Mouse (Mus musculus) layer of hippocampus, adult 11-12 months (tissue): Measurements from ENCODE around the gene Atp2a2.

Experiments used
- DNase-seq: peaks from one replicate; pipeline ENCODE4 v3.0.0; 2022; ENCODE audit warnings: low spot score

Gene Atp2a2

GRCm38 (mm10) chr5:122519043-122519660 is 17.1 kb upstream of the Atp2a2 start:
- no peak for DNase-seq

GRCm38 (mm10) chr5:122518247-122518646 is 16.2 kb upstream of the Atp2a2 start:
- no peak for DNase-seq

DNA sequence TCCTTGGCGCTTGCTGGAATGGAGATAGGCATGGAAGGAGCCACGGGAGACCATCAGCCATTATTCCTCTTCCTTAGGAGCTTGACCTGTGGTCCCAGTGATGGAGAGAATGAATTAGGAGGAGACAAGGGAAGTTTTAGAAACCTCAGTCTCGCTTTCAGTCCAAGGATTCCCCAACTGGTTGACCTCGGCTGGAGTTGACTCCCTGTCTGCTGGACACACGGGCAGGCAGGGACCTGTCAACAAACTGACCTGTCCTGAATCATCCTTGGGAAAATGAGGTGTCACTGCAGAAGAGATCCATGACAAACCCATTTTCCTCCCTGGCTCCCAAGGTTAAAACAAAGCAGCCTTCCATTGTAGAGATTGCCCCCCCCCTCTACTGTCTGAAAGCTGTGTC is 14.9 kb upstream of the Atp2a2 start:
- no peak for DNase-seq

- no peak for DNase-seq
These were observed 14.2 kb upstream of the Atp2a2 start for GRCm38 (mm10) chr5:122516029-122516730.

GRCm38 (mm10) chr5:122514127-122514521 is 12.1 kb upstream of the Atp2a2 start:
- DNase-seq, result no peak

GRCm38 (mm10) chr5:122513421-122514126 is 11.5 kb upstream of the Atp2a2 start:
- no peak for DNase-seq

- no peak for DNase-seq
These were observed 10.0 kb upstream of the Atp2a2 start for GRCm38 (mm10) chr5:122512011-122512410.

GRCm38 (mm10) chr5:122511405-122511804 is 9.4 kb upstream of the Atp2a2 start:
- DNase-seq, result no peak

DNA sequence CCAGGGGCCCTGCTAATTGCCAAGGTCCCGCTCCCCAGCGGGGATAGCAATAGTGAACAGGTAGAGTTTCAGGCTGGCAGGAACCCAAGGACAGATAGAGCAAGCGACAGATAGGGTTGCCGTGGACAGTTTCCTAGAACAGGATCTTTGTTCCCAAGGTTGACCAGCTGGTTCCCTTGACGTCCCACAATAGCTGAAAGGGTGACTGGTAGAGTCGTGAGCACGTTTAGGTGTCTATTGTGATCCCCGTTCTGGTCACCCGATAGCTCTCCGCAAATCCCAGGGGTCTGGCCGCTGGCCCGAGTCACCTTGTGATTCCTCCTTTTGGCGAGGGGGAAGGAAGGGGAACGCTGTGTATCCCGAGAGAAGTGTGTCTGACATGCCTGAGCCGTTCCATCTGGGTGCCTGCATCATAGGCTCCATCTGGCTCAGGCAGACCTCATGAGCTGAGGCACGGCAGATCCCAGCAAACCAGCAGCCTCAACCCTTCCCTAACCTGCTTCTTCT is 8.7 kb upstream of the Atp2a2 start:
- DNase-seq, result peak; percentile 59

DNA sequence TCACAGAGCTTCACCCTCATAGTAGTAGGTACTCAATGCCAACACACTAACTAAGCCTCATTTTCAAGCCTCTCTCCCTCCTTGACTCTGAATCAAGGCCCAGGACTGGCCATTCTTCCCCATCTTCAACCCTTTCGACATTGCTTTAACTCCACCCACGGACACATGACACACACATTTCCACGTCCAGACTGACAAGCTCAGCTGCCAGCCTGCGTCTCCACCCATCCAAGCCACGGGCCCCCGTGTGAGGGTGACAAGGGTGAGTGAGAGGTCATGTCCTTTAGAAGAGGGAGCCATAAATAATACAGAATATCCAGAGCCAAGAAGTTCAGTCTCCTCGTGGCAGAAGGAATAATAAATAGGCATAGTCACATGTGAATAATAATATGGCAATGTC is 7.6 kb upstream of the Atp2a2 start:
- DNase-seq, result no peak

DNA sequence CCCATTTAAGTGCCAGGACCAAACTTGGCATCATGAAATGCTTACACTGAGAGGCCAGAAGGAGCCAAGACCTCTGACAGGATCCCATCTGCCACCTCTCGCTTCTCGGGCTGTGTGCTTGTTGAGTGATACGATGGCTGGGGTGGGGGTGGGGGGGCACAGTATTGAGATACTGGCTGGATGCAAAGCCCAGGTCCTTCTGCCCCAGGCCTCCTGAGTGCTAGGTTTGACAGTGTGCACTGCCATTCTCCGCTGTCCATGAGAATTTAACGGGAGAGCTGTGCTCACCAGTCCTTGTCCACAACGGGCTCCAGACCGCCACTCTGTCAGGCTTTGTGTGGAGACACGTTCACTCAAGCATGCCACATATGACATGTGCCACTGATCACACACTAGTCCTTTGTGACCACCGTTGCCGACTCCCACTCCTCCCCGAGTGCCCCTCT is 6.9 kb upstream of the Atp2a2 start:
- no peak for DNase-seq

DNA sequence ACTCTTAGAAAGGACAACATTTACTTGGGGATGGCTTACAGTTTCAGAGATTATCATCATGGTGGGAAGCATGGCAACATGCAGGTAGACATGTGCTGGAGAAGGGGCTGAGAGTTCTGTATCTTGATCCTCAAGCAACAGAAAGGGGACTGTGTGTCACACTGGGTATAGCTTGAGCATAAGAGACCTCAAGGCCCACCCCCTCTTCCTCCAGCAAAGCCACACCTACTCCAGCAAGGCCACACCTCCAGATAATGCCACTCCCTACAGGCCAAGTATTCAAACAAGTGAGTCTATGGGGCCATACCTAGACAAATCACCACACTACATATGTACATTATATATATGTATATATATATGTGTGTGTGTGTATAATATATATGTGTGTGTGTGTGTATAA is 5.4 kb upstream of the Atp2a2 start:
- DNase-seq, result no peak

- no peak for DNase-seq
These were observed 4.4 kb upstream of the Atp2a2 start for GRCm38 (mm10) chr5:122506462-122506861.

- DNase-seq, result no peak
These were observed 3.5 kb upstream of the Atp2a2 start for GRCm38 (mm10) chr5:122505554-122505953.

DNA sequence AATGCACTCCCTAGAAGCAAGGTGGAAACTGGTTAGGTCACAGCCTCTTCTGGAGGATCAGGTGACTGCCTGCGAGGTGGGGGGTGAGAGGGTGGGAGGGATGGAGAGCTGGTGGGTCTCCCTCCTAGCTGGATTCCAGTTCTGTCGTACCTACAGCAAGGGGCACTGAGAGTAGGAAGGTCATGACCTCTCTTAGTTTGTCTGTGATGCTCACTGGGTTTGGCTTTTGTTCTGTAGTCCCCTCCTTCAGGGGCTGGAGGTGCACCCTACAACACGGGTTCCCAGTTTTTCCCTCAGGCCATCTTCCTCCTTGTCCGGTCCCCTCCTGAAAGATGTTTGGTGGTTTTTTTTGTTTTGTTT is 1.7 kb upstream of the Atp2a2 start:
- DNase-seq, result no peak

GRCm38 (mm10) chr5:122503015-122503759 is 1.2 kb upstream of the Atp2a2 start:
- DNase-seq, result no peak

DNA sequence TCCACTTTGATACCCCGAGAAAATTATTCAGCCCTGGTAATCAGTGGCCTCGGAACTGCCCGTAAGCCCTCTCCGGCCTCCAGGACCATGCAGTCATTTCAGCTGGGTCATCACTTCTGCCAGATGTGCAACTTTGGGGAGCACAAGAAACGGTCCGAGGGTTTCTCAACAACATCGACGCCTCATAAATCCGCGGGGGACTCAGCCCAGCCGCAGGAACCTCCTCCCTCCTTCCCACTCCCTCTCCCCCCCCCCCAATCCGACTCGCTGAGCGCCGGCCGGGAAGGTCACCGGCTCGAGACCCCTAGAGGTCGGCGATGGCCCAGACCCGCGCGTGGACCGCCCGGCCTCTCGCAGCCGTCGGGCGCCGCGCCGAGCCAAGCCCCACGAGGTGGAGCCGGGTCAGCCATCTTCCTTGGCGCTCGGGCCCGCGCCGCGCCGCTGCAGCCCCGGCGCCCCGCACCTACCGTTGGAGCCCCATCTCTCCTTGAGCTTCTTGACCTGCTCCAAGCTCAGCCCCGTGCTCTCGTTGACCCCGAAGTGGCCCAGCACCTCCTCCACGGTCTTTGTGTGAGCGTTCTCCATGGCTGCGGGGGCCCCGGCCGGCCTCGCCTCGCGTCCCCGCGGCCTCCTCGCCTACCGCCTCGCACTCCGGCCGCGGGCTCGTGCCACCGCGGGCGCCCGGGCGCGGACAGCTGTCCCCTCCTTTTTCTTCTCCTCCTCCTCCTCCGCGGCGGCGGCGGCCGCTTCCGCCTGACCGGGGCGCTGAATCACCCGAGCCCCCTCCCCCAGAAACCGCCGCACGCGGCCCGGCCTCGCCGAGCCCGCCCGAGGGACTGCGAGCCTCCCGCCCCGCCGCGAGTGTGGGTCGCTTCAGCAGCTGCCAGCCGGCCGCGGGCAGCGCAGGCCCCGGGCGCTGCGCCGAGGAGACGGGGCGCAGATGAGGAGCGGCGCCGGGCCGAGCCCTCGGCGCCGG is 636 bp downstream of the Atp2a2 start:
- DNase-seq, result peak; percentile 45

- DNase-seq, result no peak
These were observed 1.5 kb downstream of the Atp2a2 start for GRCm38 (mm10) chr5:122500563-122500962.

GRCm38 (mm10) chr5:122500141-122500540 is 1.9 kb downstream of the Atp2a2 start:
- no peak for DNase-seq

GRCm38 (mm10) chr5:122498046-122498445 is 4.0 kb downstream of the Atp2a2 start:
- DNase-seq, result no peak

- no peak for DNase-seq
These were observed 5.0 kb downstream of the Atp2a2 start for GRCm38 (mm10) chr5:122496990-122497389.
